Mouse (Mus musculus) limb, embryonic 14.5 days (tissue): Measurements from ENCODE around the gene Uchl4. TPM values are rescaled to one million over a fixed set of nuclear protein-coding genes. Genes with fewer than 3 reads are reported as not detected.

Experiments used
- ATAC-seq: fragments of 200-750 bp; cut with Nextera tagmentation; 2 replicates; pipeline ENCODE4 v1.8.0; 2017; ENCODE audit warnings: low read depth, moderate number of reproducible peaks, moderate TSS enrichment; ENCODE audit not compliant: low FRiP score
- DNase-seq: peaks from one replicate; pipeline ENCODE4 v3.0.0-alpha.2; 2015; ENCODE audit warnings: low spot score
- H3K27ac ChIP-seq: fragments of 300-500 bp; sonication (generic); replicated peaks from 2 replicates; pipeline ENCODE4 v1.5.1; 2014; ENCODE audit warnings: low read depth, mild to moderate bottlenecking, low read length, moderate library complexity, mixed read lengths
- H3K27me3 ChIP-seq: fragments of 300-500 bp; sonication (generic); 2 replicates; pipeline ENCODE4 v1.6.1; 2014; ENCODE audit warnings: low read length, mixed read lengths; ENCODE audit not compliant: control insufficient read depth, insufficient read depth
- H3K36me3 ChIP-seq: fragments of 300-500 bp; sonication (generic); 2 replicates; pipeline ENCODE4 v1.6.1; 2014; ENCODE audit warnings: mild to moderate bottlenecking, low read length, moderate library complexity, mixed read lengths; ENCODE audit not compliant: control insufficient read depth, insufficient read depth
- H3K4me1 ChIP-seq: fragments of 300-500 bp; sonication (generic); 2 replicates; pipeline ENCODE4 v1.6.1; 2014; ENCODE audit warnings: antibody characterized with exemption, low read length, mixed read lengths; ENCODE audit not compliant: control insufficient read depth, insufficient read depth
- H3K4me2 ChIP-seq: fragments of 300-500 bp; sonication (generic); replicated peaks from 2 replicates; pipeline ENCODE4 v1.6.1; 2014; ENCODE audit warnings: low read depth, mild to moderate bottlenecking, low read length, moderate library complexity; ENCODE audit not compliant: severe bottlenecking
- H3K4me3 ChIP-seq: fragments of 300-500 bp; sonication (generic); replicated peaks from 2 replicates; pipeline ENCODE4 v1.5.1; 2014; ENCODE audit warnings: low read length
- H3K9ac ChIP-seq: fragments of 300-500 bp; sonication (generic); 2 replicates; pipeline ENCODE4 v1.6.1; 2014; ENCODE audit warnings: mild to moderate bottlenecking, low read depth, low read length, moderate library complexity; ENCODE audit not compliant: severe bottlenecking
- H3K9me3 ChIP-seq: fragments of 300-500 bp; sonication (generic); 2 replicates; pipeline ENCODE4 v1.6.1; 2016; ENCODE audit warnings: low read length; ENCODE audit not compliant: control insufficient read depth
- POLR2A ChIP-seq: fragments of 200-500 bp; IDR thresholded peaks from 2 replicates; pipeline ENCODE4 v1.8.0; 2012; ENCODE audit warnings: inconsistent platforms, mild to moderate bottlenecking, moderate library complexity, borderline replicate concordance; ENCODE audit not compliant: insufficient read depth, insufficient read length; ENCODE audit errors: extremely low read depth
- WGBS: fragments of 180-500 bp; shearing (Covaris S2); extraction: QIAGEN DNeasy Blood & Tissue Kit; methylation state at CpG from one replicate; pipeline ENCODE4 v1.1.7; 2014; 5-methylcytosine and 5-hydroxymethylcytosine counted together
- polyA plus RNA-seq, 2 experiments: library from polyadenylated mRNA; depleted of rRNA in 1 of 2; stranded (reverse) in 1 of 2; unstranded in 1 of 2; fragments of >200 nt; fragmentation: Nextera tagmentation in 1 of 2; extraction: Ambion mirVana in 1 of 2; gene quantifications; 2 replicates each; pipeline versions ENCODE4 v1.2.1 to v1.2.3; 2012 to 2014

Gene Uchl4
- polyA plus RNA-seq, 2 experiments = 0.05 to 1.5 TPM

- no peak overlapping the region for H3K4me3 ChIP-seq
- no peaks in the 10 kb centered on the region for H3K9me3 ChIP-seq
- peaks cover 3% of the 10 kb centered on the region; the same call in 1 of the 2 replicates for H3K4me1 ChIP-seq
- ATAC-seq (no peak), DNase-seq (no peak)
- H3K27ac ChIP-seq = no peak overlapping the region
- no peak overlapping the region for H3K4me2 ChIP-seq
- 86% methylated on average over 4 of the region's 4 CpGs for WGBS
- no peak overlapping the region for H3K9ac ChIP-seq
- H3K36me3 ChIP-seq = no peaks in the 10 kb centered on the region
- TF ChIP-seq POLR2A = no peak
- no peaks in the 10 kb centered on the region for H3K27me3 ChIP-seq
Measured at GRCm38 (mm10) chr9:64221480-64221879, 13.5 kb upstream of the Uchl4 start.

- H3K9me3 ChIP-seq = no peaks in the 10 kb centered on the region
- 56% methylated on average over 2 of the region's 2 CpGs for WGBS
- no peaks in the 10 kb centered on the region for H3K36me3 ChIP-seq
- ATAC-seq (no peak), DNase-seq (no peak)
- H3K4me1 ChIP-seq = peaks cover 3% of the 10 kb centered on the region; the same call in 1 of the 2 replicates
- TF ChIP-seq POLR2A = no peak
- no peak overlapping the region for H3K4me3 ChIP-seq
- no peak overlapping the region for H3K27ac ChIP-seq
- no peak overlapping the region for H3K9ac ChIP-seq
- H3K4me2 ChIP-seq = no peak overlapping the region
- no peaks in the 10 kb centered on the region for H3K27me3 ChIP-seq
Measured at GRCm38 (mm10) chr9:64222098-64222497, 12.9 kb upstream of the Uchl4 start.

GRCm38 (mm10) chr9:64225805-64226204 is 9.2 kb upstream of the Uchl4 start:
- ATAC-seq = no peak
- Histone ChIP-seq H3K27me3 (no peaks in the 10 kb centered on the region), H3K4me3 (no peak overlapping the region), H3K9ac (no peak overlapping the region), H3K9me3 (no peaks in the 10 kb centered on the region), H3K4me2 (no peak overlapping the region), H3K27ac (no peak overlapping the region), H3K36me3 (no peaks in the 10 kb centered on the region), H3K4me1 (no peaks in the 10 kb centered on the region; the same call in 1 of the 2 replicates)
- no peak for DNase-seq
- no peak for TF ChIP-seq POLR2A

GRCm38 (mm10) chr9:64227736-64228135 is 7.3 kb upstream of the Uchl4 start:
- H3K9me3 ChIP-seq = no peaks in the 10 kb centered on the region
- no peak overlapping the region for H3K4me2 ChIP-seq
- H3K27ac ChIP-seq = no peak overlapping the region
- 79% methylated on average over 12 of the region's 12 CpGs for WGBS
- peaks cover 14% of the 10 kb centered on the region; the same call in 1 of the 2 replicates for H3K4me1 ChIP-seq
- no peak for TF ChIP-seq POLR2A
- DNase-seq (no peak), ATAC-seq (no peak)
- H3K27me3 ChIP-seq = no peaks in the 10 kb centered on the region
- no peak overlapping the region for H3K9ac ChIP-seq
- no peaks in the 10 kb centered on the region for H3K36me3 ChIP-seq
- H3K4me3 ChIP-seq = no peak overlapping the region

DNA sequence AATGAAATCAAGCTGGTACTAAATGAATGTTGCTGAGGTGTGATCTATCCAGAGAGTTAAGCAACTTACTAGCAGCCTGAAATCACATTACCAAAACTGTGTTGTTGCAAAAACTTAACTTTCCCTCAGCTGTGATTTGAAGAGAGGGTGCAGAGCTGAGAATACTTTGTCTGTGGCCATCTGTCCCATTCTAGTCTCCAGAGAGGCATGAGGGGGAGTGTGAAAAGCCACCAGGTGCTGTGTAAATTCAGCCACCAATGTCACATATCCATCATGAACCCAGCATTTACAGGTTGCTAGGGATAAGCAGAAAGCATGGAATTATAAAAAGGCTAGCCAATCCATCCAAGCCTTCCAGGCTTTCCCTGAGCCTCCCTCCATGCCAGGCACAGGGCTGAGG is 6.0 kb upstream of the Uchl4 start:
- no peak for TF ChIP-seq POLR2A
- H3K9ac ChIP-seq = no peak overlapping the region
- H3K27ac ChIP-seq = no peak overlapping the region

DNA sequence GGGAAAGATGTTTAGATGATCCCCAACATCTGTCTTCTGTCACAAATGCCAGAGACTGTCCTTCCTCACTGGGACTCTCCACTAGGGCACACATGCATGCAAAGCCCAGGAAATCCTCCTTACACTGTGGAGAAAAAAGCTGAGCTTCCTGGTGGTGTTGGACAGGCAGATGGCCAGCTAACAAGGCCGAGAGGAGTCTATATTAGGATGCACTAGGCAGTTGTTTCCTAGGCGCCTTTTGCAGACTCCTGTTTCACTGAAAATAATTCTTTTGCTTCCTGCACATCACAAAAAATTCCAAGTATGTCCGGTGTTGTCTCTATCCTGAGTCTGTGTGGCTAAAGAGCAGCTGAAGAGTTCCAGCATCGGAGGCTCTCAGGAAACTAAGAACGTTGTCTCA is 3.8 kb upstream of the Uchl4 start:
- ATAC-seq (no peak; the same call in 1 of the 2 replicates), DNase-seq (no peak)
- no peak overlapping the region for H3K9ac ChIP-seq
- no peak overlapping the region for H3K4me3 ChIP-seq
- H3K9me3 ChIP-seq = no peaks in the 10 kb centered on the region
- H3K27me3 ChIP-seq = no peaks in the 10 kb centered on the region
- H3K4me1 ChIP-seq = peaks cover 14% of the 10 kb centered on the region
- no peak overlapping the region for H3K4me2 ChIP-seq
- H3K27ac ChIP-seq = peak overlapping the region; percentile 34; the same call in 1 of the 2 replicates
- H3K36me3 ChIP-seq = 0 out of 2 replicates have a peak, but pooled peaks cover 3% of the 10 kb centered on the region
- WGBS = 64% methylated on average over 5 of the region's 5 CpGs
- TF ChIP-seq POLR2A = no peak

More for the DNA sequence above, 6.0 kb upstream of the Uchl4 start:
- no peaks in the 10 kb centered on the region for H3K9me3 ChIP-seq
- H3K4me2 ChIP-seq = no peak overlapping the region
- H3K4me1 ChIP-seq = peaks cover 14% of the 10 kb centered on the region
- H3K36me3 ChIP-seq = no peaks in the 10 kb centered on the region
- H3K4me3 ChIP-seq = no peak overlapping the region
- no peaks in the 10 kb centered on the region for H3K27me3 ChIP-seq
- ATAC-seq = no peak
- no peak for DNase-seq
